Mouse (Mus musculus) MEL (cell line): ENCODE data around the gene Reep6.

ENCODE experiments used
- CTCF ChIP-seq, 3 experiments: IDR thresholded peaks in 2 of 3; conservative IDR thresholded peaks in 1 of 3; 2 replicates each; pipeline ENCODE4 v1.5.1; 2011 to 2012; ENCODE audit warnings: low read length in 3 of 3, low read depth in 2 of 3, mild to moderate bottlenecking in 2 of 3, improper control_type of control experiment in 1 of 3, inconsistent platforms in 1 of 3, mixed read lengths in 1 of 3, moderate library complexity in 1 of 3; ENCODE audit not compliant: control insufficient read depth in 1 of 3, insufficient read depth in 1 of 3, poor library complexity in 1 of 3, severe bottlenecking in 1 of 3
- EP300 ChIP-seq, 2 experiments: IDR thresholded peaks; 2 replicates each; pipeline ENCODE4 v1.6.1; 2011; ENCODE audit warnings: improper control_type of control experiment in 2 of 2, low read length in 2 of 2, low read depth in 1 of 2, mild to moderate bottlenecking in 1 of 2
- ETS1 ChIP-seq: IDR thresholded peaks from 2 replicates; pipeline ENCODE4 v1.6.1; 2012; ENCODE audit warnings: low read depth, mild to moderate bottlenecking, inconsistent platforms, low read length, improper control_type of control experiment, moderate library complexity
- GATA1 ChIP-seq: IDR thresholded peaks from 2 replicates; pipeline ENCODE4 v1.6.1; 2011; ENCODE audit warnings: low read depth, low read length, improper control_type of control experiment
- POLR2A ChIP-seq, 2 experiments: IDR thresholded peaks; 2 replicates each; pipeline ENCODE4 v1.6.1; 2011 to 2012; ENCODE audit warnings: low read length in 2 of 2, mild to moderate bottlenecking in 2 of 2, control low read depth in 1 of 2, improper control_type of control experiment in 1 of 2, low read depth in 1 of 2, moderate library complexity in 1 of 2; ENCODE audit not compliant: control insufficient read depth in 1 of 2, insufficient read depth in 1 of 2, poor library complexity in 1 of 2
- TCF12 ChIP-seq: IDR thresholded peaks from 2 replicates; pipeline ENCODE4 v1.6.1; 2014; ENCODE audit warnings: low read depth, mild to moderate bottlenecking, inconsistent platforms, low read length, improper control_type of control experiment, moderate library complexity
- ZKSCAN1 ChIP-seq: IDR thresholded peaks from 2 replicates; pipeline ENCODE4 v1.6.1; 2012; ENCODE audit warnings: low read depth, mild to moderate bottlenecking, inconsistent platforms, low read length, improper control_type of control experiment, moderate library complexity

DNA sequence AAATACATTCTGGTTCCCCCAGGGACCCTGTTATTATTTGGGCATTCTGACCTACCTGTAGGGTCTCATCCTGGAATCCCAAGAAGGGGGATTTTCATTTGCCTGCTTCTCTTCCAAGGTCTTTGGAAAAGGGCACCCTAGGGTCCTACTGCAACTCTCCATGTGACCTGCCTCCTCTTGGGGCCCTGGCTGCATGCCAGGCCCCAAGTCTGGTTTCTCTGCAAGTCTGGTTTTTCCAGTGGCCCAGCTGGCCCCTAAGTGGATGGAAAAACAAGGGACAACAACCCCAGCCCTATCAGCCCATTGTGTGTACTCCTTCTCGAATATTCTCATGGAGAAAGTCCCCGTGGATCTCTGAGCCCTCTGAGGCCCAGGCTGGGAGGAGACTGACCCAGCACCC lies 1.1 kb downstream of the Reep6 start:
- TF ChIP-seq ZKSCAN1 (no peak), CTCF (IDR thresholded peaks at IDR 0.05 in 2 of 3, conservative IDR thresholded peaks at IDR 0.05 in 1 of 3; ENCODE audit: control insufficient read depth in 1 of 3, insufficient read depth in 1 of 3, low read depth in 2 of 3, low read length in 3 of 3, poor library complexity in 1 of 3, severe bottlenecking in 1 of 3) (no peak), EP300 (IDR thresholded peaks at IDR 0.05; ENCODE audit: low read depth in 1 of 2, low read length in 2 of 2) (no peak), POLR2A (IDR thresholded peaks at IDR 0.05; ENCODE audit: control insufficient read depth in 1 of 2, insufficient read depth in 1 of 2, low read depth in 1 of 2, low read length in 2 of 2, poor library complexity in 1 of 2) (no peak), GATA1 (no peak), TCF12 (no peak), ETS1 (no peak)
